Mouse (Mus musculus): ENCODE data around the gene Frmd4a. TPM values are rescaled to one million over a fixed set of nuclear protein-coding genes. Genes with fewer than 3 reads are reported as not detected.

Frmd4a gene
- polyA plus RNA-seq, 1 experiment from 2014 or later = 39.5 TPM

DNA sequence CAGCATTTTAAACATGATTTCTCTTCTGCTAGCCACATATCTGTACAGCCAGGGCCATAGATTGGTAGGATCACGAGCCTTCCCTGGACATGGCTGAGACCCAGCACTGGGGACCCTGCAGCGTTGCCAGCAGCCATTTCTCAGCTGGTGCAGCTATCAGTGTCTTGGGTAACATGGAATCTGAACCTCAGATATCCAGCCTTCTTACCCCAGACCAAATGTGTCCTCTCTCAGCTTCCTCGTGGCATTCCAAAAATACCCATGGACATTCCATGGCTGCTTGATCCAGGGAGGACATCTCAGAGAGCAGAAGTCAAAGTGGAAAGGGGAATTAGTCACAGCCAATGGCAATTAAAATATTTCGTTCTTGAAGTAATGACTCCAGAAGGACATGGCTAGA, 321.6 kb downstream of the Frmd4a start:
- H3K9me3 ChIP-seq (replicated peaks) = no peaks in the 10 kb centered on the region
- peaks cover 58% of the 10 kb centered on the region for H3K4me1 ChIP-seq
- no peak overlapping the region for H3K4me3 ChIP-seq (replicated peaks)
- 24% methylated on average over 4 of the region's 4 CpGs for WGBS
- H3K4me2 ChIP-seq (replicated peaks) = no peak overlapping the region
- ATAC-seq (ENCODE audit: insufficient number of reproducible peaks, low FRiP score, low TSS enrichment, low read depth) = no peak
- H3K27me3 ChIP-seq = no peaks in the 10 kb centered on the region
- no peaks in the 10 kb centered on the region for H3K36me3 ChIP-seq
- peak overlapping the region; percentile 52 for H3K27ac ChIP-seq (replicated peaks)
- H3K9ac ChIP-seq = no peak overlapping the region

DNA sequence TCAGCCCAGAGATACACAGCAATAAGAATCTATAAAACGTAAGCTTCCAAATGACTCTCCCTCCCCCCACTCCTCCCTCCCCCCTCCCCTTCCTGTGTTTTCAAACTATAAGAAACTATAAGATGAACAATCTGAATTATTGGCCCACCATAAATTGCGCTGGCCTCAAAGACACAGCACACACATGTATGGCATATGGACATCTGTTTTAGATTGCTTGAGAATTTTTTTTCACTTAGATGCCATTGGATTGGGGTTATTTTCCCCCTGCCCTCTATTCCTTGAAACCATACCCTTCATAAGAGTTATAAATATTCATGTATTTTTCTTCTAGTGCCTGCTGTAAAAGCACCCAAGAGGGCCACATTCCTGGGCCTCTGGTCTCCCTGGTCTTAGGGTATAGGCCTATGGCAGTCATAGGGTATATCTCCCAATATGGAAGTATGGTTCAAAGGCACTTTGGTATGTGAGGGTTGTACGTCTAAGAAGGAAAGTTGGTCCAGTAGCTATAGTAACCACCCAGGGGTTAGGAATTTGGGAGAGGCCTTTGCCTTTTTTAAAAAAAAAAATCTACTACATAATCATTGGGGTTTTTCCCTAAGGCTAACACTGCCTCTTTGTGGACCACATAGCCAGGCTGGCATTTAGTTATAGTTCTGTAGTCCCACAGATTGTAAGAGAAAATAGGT, 322.2 kb downstream of the Frmd4a start:
- no peak overlapping the region for H3K9ac ChIP-seq
- H3K4me2 ChIP-seq (replicated peaks) = no peak overlapping the region
- H3K27ac ChIP-seq (replicated peaks) = peak overlapping the region; percentile 82
- peak; percentile 45; the same call in 1 of the 2 replicates for ATAC-seq (ENCODE audit: insufficient number of reproducible peaks, low FRiP score, low TSS enrichment, low read depth)
- H3K4me1 ChIP-seq = peaks cover 53% of the 10 kb centered on the region
- no peaks in the 10 kb centered on the region for H3K36me3 ChIP-seq
- WGBS = 21% methylated on average over 3 of the region's 3 CpGs
- no peaks in the 10 kb centered on the region for H3K9me3 ChIP-seq (replicated peaks)
- H3K4me3 ChIP-seq (replicated peaks) = no peak overlapping the region
- no peaks in the 10 kb centered on the region for H3K27me3 ChIP-seq

DNA sequence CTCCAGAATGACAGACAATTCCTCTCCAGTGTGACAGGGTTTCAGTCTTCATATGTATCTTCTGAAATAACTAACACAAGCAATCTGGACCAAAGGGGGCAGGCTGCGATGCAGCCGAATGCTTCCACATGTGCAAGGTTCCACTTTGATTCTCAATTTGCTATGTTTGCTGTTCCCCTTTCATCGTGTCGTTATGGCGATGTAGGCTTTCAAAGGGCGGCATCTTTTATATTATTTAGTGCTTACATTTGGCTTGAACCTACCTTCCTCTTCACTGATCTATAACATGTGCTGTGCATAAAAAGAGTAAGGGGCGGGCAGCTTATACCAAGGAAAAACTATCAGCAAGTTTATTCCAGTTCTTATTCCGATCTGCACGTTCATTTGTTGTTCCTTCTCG, 322.9 kb downstream of the Frmd4a start:
- Histone ChIP-seq H3K4me2 (replicated peaks) (no peak overlapping the region), H3K4me1 (peaks cover 46% of the 10 kb centered on the region)

DNA sequence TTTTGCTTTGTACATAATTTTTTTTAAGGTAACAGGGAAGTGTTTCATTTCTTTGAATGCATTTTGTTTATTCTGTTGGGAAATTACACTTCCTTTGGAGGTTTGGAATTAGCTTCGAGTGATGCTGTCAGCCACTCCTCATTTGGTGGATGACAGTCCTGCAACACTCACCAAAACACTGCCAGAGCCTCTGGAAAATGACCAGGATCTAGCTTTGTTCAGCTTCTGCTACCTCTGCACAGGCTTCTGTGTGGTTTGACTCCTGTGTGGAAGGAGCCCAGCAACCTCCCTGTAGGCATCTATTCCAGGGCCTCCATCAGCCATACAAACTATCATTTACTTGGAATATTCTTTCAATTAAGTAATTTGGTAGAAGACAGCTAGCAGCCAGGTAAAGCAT, 323.6 kb downstream of the Frmd4a start:
- peaks cover 42% of the 10 kb centered on the region for H3K4me1 ChIP-seq
- no peak overlapping the region for H3K4me2 ChIP-seq (replicated peaks)
- H3K4me3 ChIP-seq (replicated peaks) = no peak overlapping the region
- H3K27me3 ChIP-seq = no peaks in the 10 kb centered on the region
- H3K9ac ChIP-seq = no peak overlapping the region
- H3K9me3 ChIP-seq (replicated peaks) = no peaks in the 10 kb centered on the region
- H3K27ac ChIP-seq (replicated peaks) = peak overlapping the region; percentile 82; the same call in 1 of the 2 replicates
- H3K36me3 ChIP-seq = no peaks in the 10 kb centered on the region
- WGBS = 47% methylated on average over 1 of the region's 1 CpGs
- no peak for ATAC-seq (ENCODE audit: insufficient number of reproducible peaks, low FRiP score, low TSS enrichment, low read depth)

More for the DNA sequence above, 322.9 kb downstream of the Frmd4a start:
- no peak for ATAC-seq (ENCODE audit: insufficient number of reproducible peaks, low FRiP score, low TSS enrichment, low read depth)
- no peaks in the 10 kb centered on the region for H3K9me3 ChIP-seq (replicated peaks)
- H3K4me3 ChIP-seq (replicated peaks) = no peak overlapping the region
- H3K36me3 ChIP-seq = no peaks in the 10 kb centered on the region
- H3K27ac ChIP-seq (replicated peaks) = peak overlapping the region; percentile 82
- WGBS = 42% methylated on average over 10 of the region's 10 CpGs
- no peak overlapping the region for H3K9ac ChIP-seq
- H3K27me3 ChIP-seq = no peaks in the 10 kb centered on the region

GRCm38 (mm10) chr2:4342005-4342404, 324.5 kb downstream of the Frmd4a start:
- no peak for ATAC-seq (ENCODE audit: insufficient number of reproducible peaks, low FRiP score, low TSS enrichment, low read depth)
- no peaks in the 10 kb centered on the region for H3K9me3 ChIP-seq (replicated peaks)
- 71% methylated on average over 7 of the region's 7 CpGs for WGBS
- no peak overlapping the region for H3K4me3 ChIP-seq (replicated peaks)
- H3K27ac ChIP-seq (replicated peaks) = no peak overlapping the region
- peaks cover 45% of the 10 kb centered on the region for H3K4me1 ChIP-seq
- H3K9ac ChIP-seq = no peak overlapping the region
- no peaks in the 10 kb centered on the region for H3K36me3 ChIP-seq
- H3K4me2 ChIP-seq (replicated peaks) = no peak overlapping the region
- no peaks in the 10 kb centered on the region for H3K27me3 ChIP-seq

DNA sequence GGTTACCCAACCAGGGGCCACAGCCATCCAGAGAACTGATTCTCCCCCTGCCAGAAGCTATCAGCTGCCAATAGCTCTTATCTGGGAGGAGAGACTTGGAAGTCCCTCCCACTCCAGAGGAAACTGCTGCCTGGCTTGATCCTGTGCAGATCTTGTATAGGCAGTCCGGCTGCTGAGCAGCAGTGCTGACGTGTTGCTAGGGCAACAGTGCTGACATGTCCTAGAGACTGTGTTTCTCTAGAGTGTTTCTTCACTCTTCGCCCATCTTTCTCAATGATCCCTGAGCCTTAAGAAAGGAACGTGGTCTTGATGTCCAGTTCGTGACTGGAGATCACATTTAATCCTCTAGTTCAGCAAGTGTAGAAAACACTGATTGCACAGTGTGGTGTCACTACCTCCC, 326.9 kb downstream of the Frmd4a start:
- no peaks in the 10 kb centered on the region for H3K27me3 ChIP-seq
- no peak overlapping the region for H3K9ac ChIP-seq
- H3K36me3 ChIP-seq = no peaks in the 10 kb centered on the region
- WGBS = 89% methylated on average over 5 of the region's 5 CpGs
- H3K4me1 ChIP-seq = peaks cover 46% of the 10 kb centered on the region
- no peak overlapping the region for H3K4me2 ChIP-seq (replicated peaks)
- no peak overlapping the region for H3K4me3 ChIP-seq (replicated peaks)
- no peak overlapping the region for H3K27ac ChIP-seq (replicated peaks)
- H3K9me3 ChIP-seq (replicated peaks) = no peaks in the 10 kb centered on the region
- no peak for ATAC-seq (ENCODE audit: insufficient number of reproducible peaks, low FRiP score, low TSS enrichment, low read depth)

- Histone ChIP-seq H3K9ac (no peak overlapping the region), H3K27me3 (no peaks in the 10 kb centered on the region), H3K4me2 (replicated peaks) (no peak overlapping the region), H3K27ac (replicated peaks) (no peak overlapping the region), H3K4me1 (peaks cover 31% of the 10 kb centered on the region), H3K9me3 (replicated peaks) (no peaks in the 10 kb centered on the region), H3K4me3 (replicated peaks) (no peak overlapping the region), H3K36me3 (no peaks in the 10 kb centered on the region)
- WGBS = 29% methylated on average over 6 of the region's 6 CpGs
- no peak for ATAC-seq (ENCODE audit: insufficient number of reproducible peaks, low FRiP score, low TSS enrichment, low read depth)
Observed at GRCm38 (mm10) chr2:4346232-4346631, 328.7 kb downstream of the Frmd4a start.

DNA sequence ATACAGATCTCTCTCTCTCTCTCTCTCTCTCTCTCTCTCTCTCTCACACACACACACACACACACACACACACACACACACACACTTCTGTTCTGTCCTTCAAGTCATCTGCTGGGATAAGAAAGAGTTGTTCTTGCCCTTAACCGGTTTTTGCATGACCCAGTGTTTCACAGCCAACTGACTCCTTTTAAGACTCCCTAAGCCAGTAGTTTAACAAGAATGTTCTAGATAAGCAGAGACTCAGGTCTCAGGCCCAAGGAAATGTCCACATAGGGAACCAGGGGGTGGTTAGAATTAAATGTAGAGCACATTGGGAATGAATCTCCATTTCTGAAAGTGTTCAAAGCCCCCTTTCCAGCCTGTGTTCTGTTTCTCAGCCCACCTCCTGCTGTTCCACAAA, 329.4 kb downstream of the Frmd4a start:
- Histone ChIP-seq H3K27ac (replicated peaks) (no peak overlapping the region; the same call in 1 of the 2 replicates), H3K36me3 (no peaks in the 10 kb centered on the region), H3K27me3 (no peaks in the 10 kb centered on the region), H3K9me3 (replicated peaks) (no peaks in the 10 kb centered on the region), H3K4me2 (replicated peaks) (no peak overlapping the region), H3K9ac (no peak overlapping the region), H3K4me3 (replicated peaks) (no peak overlapping the region), H3K4me1 (peaks cover 38% of the 10 kb centered on the region)
- 41% methylated on average over 1 of the region's 1 CpGs for WGBS
- ATAC-seq (ENCODE audit: insufficient number of reproducible peaks, low FRiP score, low TSS enrichment, low read depth) = no peak

- H3K27me3 ChIP-seq = no peaks in the 10 kb centered on the region
- H3K9ac ChIP-seq = no peak overlapping the region
- H3K36me3 ChIP-seq = no peaks in the 10 kb centered on the region
- H3K9me3 ChIP-seq (replicated peaks) = no peaks in the 10 kb centered on the region
- H3K27ac ChIP-seq (replicated peaks) = no peak overlapping the region
- no peak overlapping the region for H3K4me3 ChIP-seq (replicated peaks)
- ATAC-seq (ENCODE audit: insufficient number of reproducible peaks, low FRiP score, low TSS enrichment, low read depth) = no peak
- peaks cover 47% of the 10 kb centered on the region for H3K4me1 ChIP-seq
- no peak overlapping the region for H3K4me2 ChIP-seq (replicated peaks)
- WGBS = 53% methylated on average over 3 of the region's 3 CpGs
Observed at GRCm38 (mm10) chr2:4347782-4348181, 330.3 kb downstream of the Frmd4a start.

GRCm38 (mm10) chr2:4348509-4348908, 331.0 kb downstream of the Frmd4a start:
- H3K4me3 ChIP-seq (replicated peaks) = no peak overlapping the region
- no peak overlapping the region for H3K4me2 ChIP-seq (replicated peaks)
- ATAC-seq (ENCODE audit: insufficient number of reproducible peaks, low FRiP score, low TSS enrichment, low read depth) = no peak
- 38% methylated on average over 5 of the region's 5 CpGs for WGBS
- H3K27ac ChIP-seq (replicated peaks) = 0 out of 2 replicates have a peak overlapping the region, but pooled peaks have one; percentile 11
- no peaks in the 10 kb centered on the region for H3K27me3 ChIP-seq
- H3K36me3 ChIP-seq = no peaks in the 10 kb centered on the region
- H3K4me1 ChIP-seq = peaks cover 50% of the 10 kb centered on the region
- no peak overlapping the region for H3K9ac ChIP-seq
- no peaks in the 10 kb centered on the region for H3K9me3 ChIP-seq (replicated peaks)

- no peaks in the 10 kb centered on the region for H3K27me3 ChIP-seq
- peaks cover 22% of the 10 kb centered on the region for H3K4me1 ChIP-seq
- H3K9me3 ChIP-seq (replicated peaks) = no peaks in the 10 kb centered on the region
- no peak overlapping the region for H3K27ac ChIP-seq (replicated peaks)
- WGBS = 80% methylated on average over 7 of the region's 7 CpGs
- H3K36me3 ChIP-seq = no peaks in the 10 kb centered on the region
- no peak overlapping the region for H3K9ac ChIP-seq
- no peak overlapping the region for H3K4me2 ChIP-seq (replicated peaks)
- no peak for ATAC-seq (ENCODE audit: insufficient number of reproducible peaks, low FRiP score, low TSS enrichment, low read depth)
- H3K4me3 ChIP-seq (replicated peaks) = no peak overlapping the region
Observed at GRCm38 (mm10) chr2:4356812-4357384, 339.4 kb downstream of the Frmd4a start.
